Mouse (Mus musculus) right cerebral cortex, postnatal 10 days (tissue): ENCODE measurements around the gene Lrp8.
A peak's percentile ranks its signal among the peaks of the same experiment; 100 is the strongest.

Experiments used
- DNase-seq, 2 experiments: peaks; one replicate each; pipeline ENCODE4 v3.0.0; 2021; ENCODE audit warnings: low spot score in 2 of 2

The Lrp8 gene

GRCm38 (mm10) chr4:107808655-107809054, 6.6 kb downstream of the Lrp8 start:
- no peak for DNase-seq

- no peak for DNase-seq
Measured at GRCm38 (mm10) chr4:107811006-107811405, 8.9 kb downstream of the Lrp8 start.

GRCm38 (mm10) chr4:107811716-107812330, 9.8 kb downstream of the Lrp8 start:
- DNase-seq: peak in 1 of 2 experiments; percentile 24

- no peak for DNase-seq
Measured at GRCm38 (mm10) chr4:107812336-107812735, 10.3 kb downstream of the Lrp8 start.

GRCm38 (mm10) chr4:107816459-107816858, 14.4 kb downstream of the Lrp8 start:
- peak; percentile 27 to 53 for DNase-seq

- DNase-seq: peak; percentile 81 to 88
Measured at GRCm38 (mm10) chr4:107817463-107817862, 15.4 kb downstream of the Lrp8 start.

- peak; percentile 56 to 72 for DNase-seq
Measured at GRCm38 (mm10) chr4:107819990-107820719, 18.1 kb downstream of the Lrp8 start.

- DNase-seq: peak in 1 of 2 experiments; percentile 41
Measured at GRCm38 (mm10) chr4:107820856-107821619, 19.0 kb downstream of the Lrp8 start.

GRCm38 (mm10) chr4:107822936-107823411, 20.9 kb downstream of the Lrp8 start:
- DNase-seq: peak in 1 of 2 experiments; percentile 65

GRCm38 (mm10) chr4:107823511-107823910, 21.4 kb downstream of the Lrp8 start:
- DNase-seq: peak; percentile 63 to 69

GRCm38 (mm10) chr4:107828727-107829218, 26.7 kb downstream of the Lrp8 start:
- peak; percentile 85 to 90 for DNase-seq

GRCm38 (mm10) chr4:107829675-107830074, 27.6 kb downstream of the Lrp8 start:
- DNase-seq: no peak

- peak in 1 of 2 experiments; percentile 67 for DNase-seq
Measured at GRCm38 (mm10) chr4:107830189-107830588, 28.1 kb downstream of the Lrp8 start.

GRCm38 (mm10) chr4:107830821-107831221, 28.8 kb downstream of the Lrp8 start:
- no peak for DNase-seq

GRCm38 (mm10) chr4:107831678-107832077, 29.6 kb downstream of the Lrp8 start:
- no peak for DNase-seq

- DNase-seq: no peak
Measured at GRCm38 (mm10) chr4:107833525-107833924, 31.5 kb downstream of the Lrp8 start.

- DNase-seq: peak in 1 of 2 experiments; percentile 21
Measured at GRCm38 (mm10) chr4:107834643-107835314, 32.7 kb downstream of the Lrp8 start.

GRCm38 (mm10) chr4:107835508-107835909, 33.4 kb downstream of the Lrp8 start:
- DNase-seq: peak in 1 of 2 experiments; percentile 20

GRCm38 (mm10) chr4:107836758-107837157, 34.7 kb downstream of the Lrp8 start:
- peak; percentile 88 to 91 for DNase-seq

GRCm38 (mm10) chr4:107837910-107838309, 35.8 kb downstream of the Lrp8 start:
- no peak for DNase-seq

GRCm38 (mm10) chr4:107843687-107844086, 41.6 kb downstream of the Lrp8 start:
- DNase-seq: no peak
